Mouse (Mus musculus) limb, embryonic 11.5 days (tissue): ENCODE measurements around the gene Tmcc3. TPM values are rescaled to one million over a fixed set of nuclear protein-coding genes. Genes with fewer than 3 reads are reported as not detected.

ENCODE experiments used
- ATAC-seq: fragments of 200-750 bp; cut with Nextera tagmentation; 2 replicates; pipeline ENCODE4 v1.8.0; 2017; ENCODE audit warnings: low read depth; ENCODE audit not compliant: insufficient number of reproducible peaks, low FRiP score, low TSS enrichment
- DNase-seq: peaks from one replicate; pipeline ENCODE4 v3.0.0-alpha.2; 2015; ENCODE audit warnings: low spot score
- H3K27ac ChIP-seq: fragments of 300-500 bp; sonication (generic); replicated peaks from 2 replicates; pipeline ENCODE4 v1.5.1; 2014; ENCODE audit warnings: low read depth, mild to moderate bottlenecking, low read length
- H3K27me3 ChIP-seq: fragments of 300-500 bp; sonication (generic); 2 replicates; pipeline ENCODE4 v1.6.1; 2014; ENCODE audit warnings: mild to moderate bottlenecking, low read length, mixed read lengths; ENCODE audit not compliant: control insufficient read depth, insufficient read depth
- H3K36me3 ChIP-seq: fragments of 300-500 bp; sonication (generic); 2 replicates; pipeline ENCODE4 v1.6.1; 2014; ENCODE audit warnings: mild to moderate bottlenecking, low read length, moderate library complexity, mixed read lengths; ENCODE audit not compliant: control insufficient read depth, insufficient read depth
- H3K4me1 ChIP-seq: fragments of 300-500 bp; sonication (generic); 2 replicates; pipeline ENCODE4 v1.6.1; 2014; ENCODE audit warnings: low read length, mixed read lengths; ENCODE audit not compliant: control insufficient read depth, insufficient read depth
- H3K4me2 ChIP-seq: fragments of 300-500 bp; sonication (generic); 2 replicates; pipeline ENCODE4 v1.6.1; 2014; ENCODE audit warnings: low read depth, mild to moderate bottlenecking, moderate library complexity; ENCODE audit not compliant: severe bottlenecking
- H3K4me3 ChIP-seq: fragments of 300-500 bp; sonication (generic); 2 replicates; pipeline ENCODE4 v1.5.1; 2014; ENCODE audit warnings: low read depth, low read length
- H3K9ac ChIP-seq: fragments of 300-500 bp; sonication (generic); 2 replicates; pipeline ENCODE4 v1.6.1; 2014; ENCODE audit warnings: mild to moderate bottlenecking, low read length
- H3K9me3 ChIP-seq: fragments of 300-500 bp; sonication (generic); 2 replicates; pipeline ENCODE4 v1.6.1; 2016; ENCODE audit warnings: low read length; ENCODE audit not compliant: control insufficient read depth
- WGBS: fragments of 180-500 bp; shearing (Covaris S2); extraction: QIAGEN DNeasy Blood & Tissue Kit; methylation state at CpG from one replicate; pipeline ENCODE4 v1.1.7; 2014; 5-methylcytosine and 5-hydroxymethylcytosine counted together
- polyA plus RNA-seq: library from polyadenylated mRNA; unstranded; fragments of >200 nt; fragmentation: Nextera tagmentation; extraction: Ambion mirVana; gene quantifications from 2 replicates; pipeline ENCODE4 v1.2.1, GENCODE M21; 2014

Tmcc3 gene
- polyA plus RNA-seq: 5.3 and 6.3 TPM in 2 replicates

GRCm38 (mm10) chr10:94311511-94312006 lies at the start of gene Tmcc3:
TSS of gene Tmcc3 (plus strand) at chr10:94311949.
- ATAC-seq (no peak), DNase-seq (peak; percentile 57)
- H3K4me2 ChIP-seq: peak within 1 kb of the TSS; percentile 73
- no peaks in the 10 kb centered on the region for H3K4me1 ChIP-seq
- no peaks in the 10 kb centered on the region for H3K9me3 ChIP-seq
- WGBS: 2% methylated on average over 19 of the region's 19 CpGs
- H3K9ac ChIP-seq: peak within 1 kb of the TSS; percentile 35; the same call in 1 of the 2 replicates
- H3K36me3 ChIP-seq: no peaks in the 10 kb centered on the region
- peaks cover 23% of the 10 kb centered on the region for H3K27me3 ChIP-seq
- no peak within 1 kb of the TSS for H3K27ac ChIP-seq
- H3K4me3 ChIP-seq: peak within 1 kb of the TSS; percentile 37

GRCm38 (mm10) chr10:94262646-94263045 lies 49.1 kb upstream of the Tmcc3 start:
- WGBS: 89% methylated on average over 13 of the region's 13 CpGs
- no peaks in the 10 kb centered on the region for H3K9me3 ChIP-seq
- H3K4me2 ChIP-seq: no peak overlapping the region
- H3K27me3 ChIP-seq: no peaks in the 10 kb centered on the region
- no peak overlapping the region for H3K4me3 ChIP-seq
- no peak for ATAC-seq
- no peak overlapping the region for H3K9ac ChIP-seq
- DNase-seq: no peak
- H3K4me1 ChIP-seq: no peaks in the 10 kb centered on the region
- H3K27ac ChIP-seq: no peak overlapping the region
- H3K36me3 ChIP-seq: no peaks in the 10 kb centered on the region

GRCm38 (mm10) chr10:94263211-94263610 lies 48.5 kb upstream of the Tmcc3 start:
- H3K4me3 ChIP-seq: no peak overlapping the region
- DNase-seq (no peak), ATAC-seq (no peak)
- H3K27me3 ChIP-seq: no peaks in the 10 kb centered on the region
- 74% methylated on average over 3 of the region's 3 CpGs for WGBS
- H3K4me1 ChIP-seq: no peaks in the 10 kb centered on the region
- no peak overlapping the region for H3K9ac ChIP-seq
- no peak overlapping the region for H3K27ac ChIP-seq
- H3K9me3 ChIP-seq: no peaks in the 10 kb centered on the region
- H3K36me3 ChIP-seq: no peaks in the 10 kb centered on the region
- H3K4me2 ChIP-seq: no peak overlapping the region

GRCm38 (mm10) chr10:94265656-94266542 lies 45.9 kb upstream of the Tmcc3 start:
- DNase-seq: no peak
- Histone ChIP-seq H3K4me1 (no peaks in the 10 kb centered on the region), H3K9me3 (no peaks in the 10 kb centered on the region), H3K4me2 (no peak overlapping the region), H3K27me3 (no peaks in the 10 kb centered on the region), H3K36me3 (no peaks in the 10 kb centered on the region), H3K27ac (no peak overlapping the region), H3K9ac (no peak overlapping the region), H3K4me3 (no peak overlapping the region)
- WGBS: 75% methylated on average over 17 of the region's 17 CpGs
- ATAC-seq: no peak

GRCm38 (mm10) chr10:94275321-94275720 lies 36.4 kb upstream of the Tmcc3 start:
- no peaks in the 10 kb centered on the region for H3K27me3 ChIP-seq
- H3K4me2 ChIP-seq: no peak overlapping the region
- no peak overlapping the region for H3K4me3 ChIP-seq
- H3K9me3 ChIP-seq: no peaks in the 10 kb centered on the region
- ATAC-seq (no peak), DNase-seq (no peak)
- H3K4me1 ChIP-seq: no peaks in the 10 kb centered on the region
- H3K36me3 ChIP-seq: no peaks in the 10 kb centered on the region
- no peak overlapping the region for H3K9ac ChIP-seq
- WGBS: 18% methylated on average over 3 of the region's 3 CpGs
- no peak overlapping the region for H3K27ac ChIP-seq

- H3K27ac ChIP-seq: no peak overlapping the region
- H3K4me3 ChIP-seq: no peak overlapping the region
- DNase-seq (no peak), ATAC-seq (no peak)
- no peaks in the 10 kb centered on the region for H3K4me1 ChIP-seq
- no peaks in the 10 kb centered on the region for H3K36me3 ChIP-seq
- no peak overlapping the region for H3K9ac ChIP-seq
- WGBS: 65% methylated on average over 2 of the region's 2 CpGs
- H3K9me3 ChIP-seq: no peaks in the 10 kb centered on the region
- no peaks in the 10 kb centered on the region for H3K27me3 ChIP-seq
- H3K4me2 ChIP-seq: no peak overlapping the region
Observed at GRCm38 (mm10) chr10:94276511-94276910, 35.2 kb upstream of the Tmcc3 start.

GRCm38 (mm10) chr10:94282179-94282578 lies 29.6 kb upstream of the Tmcc3 start:
- no peak overlapping the region for H3K4me2 ChIP-seq
- H3K4me3 ChIP-seq: no peak overlapping the region
- WGBS: 83% methylated on average over 8 of the region's 8 CpGs
- DNase-seq: no peak
- H3K27me3 ChIP-seq: no peaks in the 10 kb centered on the region
- no peak overlapping the region for H3K9ac ChIP-seq
- no peaks in the 10 kb centered on the region for H3K4me1 ChIP-seq
- no peak overlapping the region for H3K27ac ChIP-seq
- H3K36me3 ChIP-seq: no peaks in the 10 kb centered on the region
- H3K9me3 ChIP-seq: no peaks in the 10 kb centered on the region
- ATAC-seq: no peak

GRCm38 (mm10) chr10:94282797-94283196 lies 29.0 kb upstream of the Tmcc3 start:
- Histone ChIP-seq H3K9me3 (no peaks in the 10 kb centered on the region), H3K9ac (no peak overlapping the region), H3K27me3 (no peaks in the 10 kb centered on the region), H3K4me1 (no peaks in the 10 kb centered on the region), H3K36me3 (no peaks in the 10 kb centered on the region), H3K4me3 (no peak overlapping the region), H3K27ac (no peak overlapping the region), H3K4me2 (no peak overlapping the region)
- DNase-seq (no peak), ATAC-seq (no peak)
- 91% methylated on average over 7 of the region's 7 CpGs for WGBS
